Mouse (Mus musculus): ENCODE data around the gene Tead2.
A peak's percentile ranks its signal among the peaks of the same experiment; 100 is the strongest.

Tead2 gene

GRCm38 (mm10) chr7:45264348-45264747 lies 48.8 kb downstream of the Tead2 start:
- TF ChIP-seq POU5F1 (IDR thresholded peaks at IDR 0.05; ENCODE audit: borderline replicate concordance, low read length): no peak
- TF ChIP-seq NANOG (IDR thresholded peaks at IDR 0.05; ENCODE audit: borderline replicate concordance, low read length): no peak
- TF ChIP-seq CTCF (conservative IDR thresholded peaks at IDR 0.05; ENCODE audit: low read length): no peak
- Histone ChIP-seq H3K4me3 (replicated peaks; ENCODE audit: low read length) (no peak overlapping the region), H3K36me3 (ENCODE audit: insufficient read depth, low read length) (no peaks in the 10 kb centered on the region), H3K9me3 (ENCODE audit: low read length) (no peaks in the 10 kb centered on the region), H3K4me1 (replicated peaks; ENCODE audit: low read depth, low read length) (peaks cover 49% of the 10 kb centered on the region), H3K27me3 (ENCODE audit: insufficient read depth, low read length) (0 out of 2 replicates have a peak, but pooled peaks cover 2% of the 10 kb centered on the region)

GRCm38 (mm10) chr7:45265518-45265917 lies 50.0 kb downstream of the Tead2 start:
- H3K4me3 ChIP-seq (replicated peaks; ENCODE audit: low read length): no peak overlapping the region

GRCm38 (mm10) chr7:45272786-45273412 lies 57.3 kb downstream of the Tead2 start:
- Histone ChIP-seq H3K9me3 (ENCODE audit: low read length) (peaks cover 3% of the 10 kb centered on the region; the same call in 1 of the 2 replicates), H3K27me3 (ENCODE audit: insufficient read depth, low read length) (peaks cover 8% of the 10 kb centered on the region; the same call in 1 of the 2 replicates), H3K4me1 (replicated peaks; ENCODE audit: low read depth, low read length) (peaks cover 49% of the 10 kb centered on the region), H3K36me3 (ENCODE audit: insufficient read depth, low read length) (no peaks in the 10 kb centered on the region), H3K4me3 (replicated peaks; ENCODE audit: low read length) (peak overlapping the region; percentile 32)
- TF ChIP-seq NANOG (IDR thresholded peaks at IDR 0.05; ENCODE audit: borderline replicate concordance, low read length) (no peak), CTCF (conservative IDR thresholded peaks at IDR 0.05; ENCODE audit: low read length) (no peak), POU5F1 (IDR thresholded peaks at IDR 0.05; ENCODE audit: borderline replicate concordance, low read length) (no peak)

More at GRCm38 (mm10) chr7:45265518-45265917, 50.0 kb downstream of the Tead2 start:
- no peak for TF ChIP-seq CTCF (conservative IDR thresholded peaks at IDR 0.05; ENCODE audit: low read length)
- no peak for TF ChIP-seq POU5F1 (IDR thresholded peaks at IDR 0.05; ENCODE audit: borderline replicate concordance, low read length)
- no peak for TF ChIP-seq NANOG (IDR thresholded peaks at IDR 0.05; ENCODE audit: borderline replicate concordance, low read length)
- no peaks in the 10 kb centered on the region for H3K9me3 ChIP-seq (ENCODE audit: low read length)
- peaks cover 49% of the 10 kb centered on the region for H3K4me1 ChIP-seq (replicated peaks; ENCODE audit: low read depth, low read length)
- 0 out of 2 replicates have a peak, but pooled peaks cover 2% of the 10 kb centered on the region for H3K27me3 ChIP-seq (ENCODE audit: insufficient read depth, low read length)
- H3K36me3 ChIP-seq (ENCODE audit: insufficient read depth, low read length): no peaks in the 10 kb centered on the region

- peaks cover 3% of the 10 kb centered on the region; the same call in 1 of the 2 replicates for H3K9me3 ChIP-seq (ENCODE audit: low read length)
- no peak for TF ChIP-seq POU5F1 (IDR thresholded peaks at IDR 0.05; ENCODE audit: borderline replicate concordance, low read length)
- no peak for TF ChIP-seq CTCF (conservative IDR thresholded peaks at IDR 0.05; ENCODE audit: low read length)
- no peak for TF ChIP-seq NANOG (IDR thresholded peaks at IDR 0.05; ENCODE audit: borderline replicate concordance, low read length)
- peaks cover 7% of the 10 kb centered on the region; the same call in 1 of the 2 replicates for H3K27me3 ChIP-seq (ENCODE audit: insufficient read depth, low read length)
- peak overlapping the region; percentile 32 for H3K4me3 ChIP-seq (replicated peaks; ENCODE audit: low read length)
- H3K4me1 ChIP-seq (replicated peaks; ENCODE audit: low read depth, low read length): peaks cover 41% of the 10 kb centered on the region
- no peaks in the 10 kb centered on the region for H3K36me3 ChIP-seq (ENCODE audit: insufficient read depth, low read length)
Observed at GRCm38 (mm10) chr7:45273672-45274071, 58.1 kb downstream of the Tead2 start.

GRCm38 (mm10) chr7:45277136-45277760 lies 61.7 kb downstream of the Tead2 start, which contains the start of gene Slc6a21:
Gene Slc6a21 (plus strand): TSS chr7:45277513.
- H3K27me3 ChIP-seq (ENCODE audit: insufficient read depth, low read length): peaks cover 6% of the 10 kb centered on the region
- no peaks in the 10 kb centered on the region for H3K36me3 ChIP-seq (ENCODE audit: insufficient read depth, low read length)
- peak within 1 kb of the TSS; percentile 81 for H3K4me3 ChIP-seq (replicated peaks; ENCODE audit: low read length)
- no peaks in the 10 kb centered on the region for H3K9me3 ChIP-seq (ENCODE audit: low read length)
- no peak for TF ChIP-seq POU5F1 (IDR thresholded peaks at IDR 0.05; ENCODE audit: borderline replicate concordance, low read length)
- TF ChIP-seq CTCF (conservative IDR thresholded peaks at IDR 0.05; ENCODE audit: low read length): no peak
- TF ChIP-seq NANOG (IDR thresholded peaks at IDR 0.05; ENCODE audit: borderline replicate concordance, low read length): no peak
- H3K4me1 ChIP-seq (replicated peaks; ENCODE audit: low read depth, low read length): peaks cover 34% of the 10 kb centered on the region

All from E14TG2a.4 (cell line).